Mouse (Mus musculus) erythroblast, embryonic 14.5 days (primary cell): ENCODE measurements at regions not wholly inside any gene's neighbourhood (a gene's known extent, or its start where the extent isn't known, plus 50 kb on each side); places are given as distances from the start of the nearest gene placed in this dataset.

Experiments used
- GATA1 ChIP-seq: IDR thresholded peaks from 2 replicates; pipeline ENCODE4 v1.6.1; 2012; ENCODE audit warnings: low read length, inconsistent platforms, mixed read lengths
- TAL1 ChIP-seq: IDR thresholded peaks from 3 replicates; pipeline ENCODE4 v1.6.1; 2012; ENCODE audit warnings: low read length, inconsistent platforms, mixed read lengths

DNA sequence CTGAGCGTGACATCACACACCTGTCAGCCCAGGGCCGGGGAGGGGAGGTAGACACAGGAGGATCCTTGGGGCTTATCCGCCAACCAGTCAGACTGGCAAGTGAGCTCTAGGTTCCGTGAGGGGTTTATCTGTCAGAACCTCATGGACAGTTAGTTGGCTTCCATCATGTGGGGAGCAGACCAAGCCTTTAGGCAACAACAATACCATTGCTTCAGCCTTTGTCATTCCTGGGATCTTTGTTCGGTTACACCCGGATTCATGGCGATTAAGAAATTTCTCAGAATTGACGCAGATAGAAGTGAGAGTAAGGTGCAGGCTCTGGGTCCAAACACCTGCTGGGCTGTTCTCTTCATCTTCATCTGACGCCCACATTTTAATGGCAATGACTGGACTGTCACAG lies 131.4 kb downstream of the Bcl2l11 start:
- no peak for TF ChIP-seq GATA1
- TF ChIP-seq TAL1 = no peak
